Mouse (Mus musculus): ENCODE measurements around the gene Wnt10b.

GRCm38 (mm10) chr15:98778191-98778770 lies 331 bp upstream of the Wnt10b start:
- no peak for TF ChIP-seq CTCF (IDR thresholded peaks at IDR 0.05; ENCODE audit: borderline replicate concordance, insufficient read depth, low read depth, low read length)
- TF ChIP-seq POLR2A (IDR thresholded peaks at IDR 0.05; ENCODE audit: borderline replicate concordance, insufficient read depth, low read length), result no peak

All from cerebellum, adult 2 months (tissue).